In the genomic region with DNA sequence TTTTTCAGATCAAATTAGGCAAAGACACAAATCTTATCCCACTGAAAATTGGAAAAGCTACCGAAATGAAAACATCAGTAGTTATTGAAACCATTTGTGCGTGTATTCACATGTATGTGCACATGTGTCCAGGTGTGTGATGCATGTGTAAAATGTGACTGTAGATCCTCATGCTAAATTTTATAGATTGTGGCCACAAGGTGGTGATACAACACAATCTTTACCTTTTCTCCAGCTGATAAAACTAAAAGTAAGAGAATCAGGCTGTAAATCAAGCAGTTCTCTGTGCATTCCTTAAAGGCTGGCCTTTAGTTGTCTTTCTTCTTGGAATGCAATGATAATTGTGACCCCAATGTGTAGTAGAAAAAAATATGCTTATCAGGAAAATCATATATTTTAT, we compare ENCODE assay signal across 10 mouse cellular contexts. TPM values are rescaled to one million over a fixed set of nuclear protein-coding genes. Genes with fewer than 3 reads are reported as not detected.
DNase-seq lines count a peak whose midpoint lies in the region; ATAC-seq lines count a peak whose summit lies in the region.
"Had no signal": no experiment of that assay in that cellular context is flagged by ENCODE, and none has a peak within 500 bp of the region (broad histone marks: within the 10 kb centered on the region; RNA-seq: fewer than 3 reads in every experiment).

No protein-coding gene starts in this region.

- ATAC-seq in heart, embryonic 11.5 days (replicated peaks; ENCODE audit: insufficient number of reproducible peaks, low FRiP score, low TSS enrichment), result no peak
- ATAC-seq in midbrain, embryonic 16.5 days, result peak; percentile 48; the same call in 1 of the 2 replicates
- no peak for ATAC-seq in intestine, embryonic 15.5 days

- no peaks in the 10 kb centered on the region for H3K9me3 ChIP-seq in heart, embryonic 11.5 days (replicated peaks; ENCODE audit: control insufficient read depth, low read length)
- H3K9me3 ChIP-seq in midbrain, embryonic 16.5 days (replicated peaks; ENCODE audit: control insufficient read depth, low read length, poor library complexity, severe bottlenecking), result no peaks in the 10 kb centered on the region
- H3K9me3 ChIP-seq in midbrain, embryonic 10.5 days (replicated peaks), result no peaks in the 10 kb centered on the region
- H3K9me3 ChIP-seq in intestine, embryonic 15.5 days, result no peaks in the 10 kb centered on the region

- no peaks in the 10 kb centered on the region for H3K4me1 ChIP-seq in heart, embryonic 11.5 days (ENCODE audit: control insufficient read depth, insufficient read depth, low read length)
- no peaks in the 10 kb centered on the region for H3K4me1 ChIP-seq in midbrain, embryonic 16.5 days (ENCODE audit: control insufficient read depth, insufficient read depth, low read length)
- H3K4me1 ChIP-seq in midbrain, embryonic 10.5 days, result no peaks in the 10 kb centered on the region
- H3K4me1 ChIP-seq in intestine, embryonic 15.5 days (replicated peaks), result no peaks in the 10 kb centered on the region

- H3K36me3 ChIP-seq in heart, embryonic 11.5 days (ENCODE audit: control insufficient read depth, insufficient read depth, low read length), result no peaks in the 10 kb centered on the region
- H3K36me3 ChIP-seq in midbrain, embryonic 16.5 days (ENCODE audit: control insufficient read depth, insufficient read depth, low read length), result no peaks in the 10 kb centered on the region
- H3K36me3 ChIP-seq in midbrain, embryonic 10.5 days, result no peaks in the 10 kb centered on the region
- H3K36me3 ChIP-seq in intestine, embryonic 15.5 days, result no peaks in the 10 kb centered on the region

- H3K27ac ChIP-seq in heart, embryonic 11.5 days (ENCODE audit: low read depth, low read length), result no peak overlapping the region
- H3K27ac ChIP-seq in midbrain, embryonic 16.5 days (ENCODE audit: low read length), result no peak overlapping the region
- no peak overlapping the region for H3K27ac ChIP-seq in midbrain, embryonic 10.5 days (replicated peaks)
- no peak overlapping the region for H3K27ac ChIP-seq in intestine, embryonic 15.5 days

- H3K9ac ChIP-seq in heart, embryonic 11.5 days (ENCODE audit: low read depth, low read length), result no peak overlapping the region
- H3K9ac ChIP-seq in midbrain, embryonic 16.5 days (ENCODE audit: low read depth, low read length), result no peak overlapping the region
- no peak overlapping the region for H3K9ac ChIP-seq in intestine, embryonic 15.5 days

- 31% methylated on average over 2 of the region's 2 CpGs for WGBS in heart, embryonic 11.5 days (ENCODE audit: insufficient replicate concordance)
- WGBS in midbrain, embryonic 16.5 days, result 57% methylated on average over 2 of the region's 2 CpGs
- WGBS in midbrain, embryonic 10.5 days, result 60% methylated on average over 2 of the region's 2 CpGs
- 50% methylated on average over 2 of the region's 2 CpGs for whole genome bisulfite sequencing in intestine, embryonic 15.5 days

- H3K4me2 ChIP-seq in heart, embryonic 11.5 days, result no peak overlapping the region
- no peak overlapping the region for H3K4me2 ChIP-seq in midbrain, embryonic 16.5 days (ENCODE audit: low read length)
- no peak overlapping the region for H3K4me2 ChIP-seq in intestine, embryonic 15.5 days (replicated peaks)

- no peak overlapping the region for H3K4me3 ChIP-seq in heart, embryonic 11.5 days (ENCODE audit: low read depth, low read length)
- H3K4me3 ChIP-seq in midbrain, embryonic 16.5 days (ENCODE audit: low read depth, low read length), result no peak overlapping the region
- no peak overlapping the region for H3K4me3 ChIP-seq in midbrain, embryonic 10.5 days
- no peak overlapping the region for H3K4me3 ChIP-seq in intestine, embryonic 15.5 days (replicated peaks)

- DNase-seq in heart, adult 8-10 months (ENCODE audit: low spot score), result peak; percentile 44
- DNase-seq in midbrain, embryonic 10.5 days (ENCODE audit: low spot score), result no peak
- peak; percentile 38 for DNase-seq in embryo, embryonic 11.5 days (ENCODE audit: low read depth, low spot score)
- DNase-seq in retina, postnatal 7 days (ENCODE audit: low read depth, low spot score), result peak; percentile 24
- no peak for DNase-seq in spleen, postnatal 14 days (ENCODE audit: low spot score in 2 of 2)

- H3K27me3 ChIP-seq in heart, embryonic 11.5 days (ENCODE audit: control insufficient read depth, insufficient read depth, low read length), result no peaks in the 10 kb centered on the region
- H3K27me3 ChIP-seq in midbrain, embryonic 16.5 days (ENCODE audit: control insufficient read depth, insufficient read depth, low read depth, low read length), result no peaks in the 10 kb centered on the region
- H3K27me3 ChIP-seq in midbrain, embryonic 10.5 days (ENCODE audit: low read depth, poor library complexity, severe bottlenecking), result no peaks in the 10 kb centered on the region
- no peaks in the 10 kb centered on the region for H3K27me3 ChIP-seq in intestine, embryonic 15.5 days (replicated peaks)

RNA-seq across cellular contexts. Expression of gene Oxgr1, which starts 34.0 kb away (rescaled TPM):
- not detected for total RNA-seq in heart, adult 8-10 months (2022)
- polyA plus RNA-seq in heart, embryonic 11.5 days (2014; fragmentation: Nextera tagmentation; extraction: Ambion mirVana), result not detected in 2 replicates
- not detected in 2 replicates for polyA plus RNA-seq in midbrain, embryonic 16.5 days (2015; fragmentation: Nextera tagmentation; extraction: Ambion mirVana)
- polyA plus RNA-seq in midbrain, embryonic 10.5 days (2016; fragmentation: Nextera tagmentation; extraction: Ambion mirVana), result not detected in 2 replicates
- 0.05 TPM in 1 of 2 replicates, not detected in the other for polyA plus RNA-seq in intestine, embryonic 15.5 days (2015; fragmentation: Nextera tagmentation; extraction: Ambion mirVana)
- total RNA-seq: adrenal gland, postnatal 36 days; heart, postnatal 36 days had no signal

Comparison
In these comparisons a context has a peak if more than half of its experiments do, and no peak if none do; other contexts are left out.
1. DNase-seq: peak in heart, adult 8-10 months (single experiment), embryo, embryonic 11.5 days (single experiment) and retina, postnatal 7 days (single experiment); none in midbrain, embryonic 10.5 days (single experiment) and spleen, postnatal 14 days (0 of 2).